Mouse (Mus musculus) intestine, embryonic 16.5 days (tissue): Measurements from ENCODE around the gene Neurod1. TPM values are rescaled to one million over a fixed set of nuclear protein-coding genes. Genes with fewer than 3 reads are reported as not detected.

Experiments used
- ATAC-seq: fragments of 200-750 bp; cut with Nextera tagmentation; 2 replicates; pipeline ENCODE4 v1.8.0; 2017; ENCODE audit warnings: moderate TSS enrichment, moderate library complexity
- H3K27ac ChIP-seq: fragments of 300-500 bp; sonication (generic); 2 replicates; pipeline ENCODE4 v1.5.1; 2014; ENCODE audit warnings: mild to moderate bottlenecking, low read length
- H3K27me3 ChIP-seq: fragments of 300-500 bp; sonication (generic); replicated peaks from 2 replicates; pipeline ENCODE4 v1.6.1; 2014; ENCODE audit warnings: low read length, control low read depth, mixed read lengths; ENCODE audit not compliant: control insufficient read depth, insufficient read depth
- H3K36me3 ChIP-seq: fragments of 300-500 bp; sonication (generic); 2 replicates; pipeline ENCODE4 v1.6.1; 2014; ENCODE audit warnings: low read length, control low read depth; ENCODE audit not compliant: control insufficient read depth, insufficient read depth
- H3K4me1 ChIP-seq: fragments of 300-500 bp; sonication (generic); 2 replicates; pipeline ENCODE4 v1.6.1; 2014; ENCODE audit warnings: low read length, control low read depth, mixed read lengths; ENCODE audit not compliant: control insufficient read depth, insufficient read depth
- H3K4me2 ChIP-seq: fragments of 300-500 bp; sonication (generic); 2 replicates; pipeline ENCODE4 v1.6.1; 2014; ENCODE audit warnings: low read depth, low read length, control low read depth
- H3K4me3 ChIP-seq: fragments of 300-500 bp; sonication (generic); 2 replicates; pipeline ENCODE4 v1.5.1; 2014; ENCODE audit warnings: mild to moderate bottlenecking, low read length
- H3K9ac ChIP-seq: fragments of 300-500 bp; sonication (generic); 2 replicates; pipeline ENCODE4 v1.6.1; 2014; ENCODE audit warnings: low read depth, low read length
- H3K9me3 ChIP-seq: fragments of 300-500 bp; sonication (generic); 2 replicates; pipeline ENCODE4 v1.6.1; 2016; ENCODE audit warnings: low read length, control low read depth; ENCODE audit not compliant: control insufficient read depth
- WGBS: fragments of 180-500 bp; shearing (Covaris S2); extraction: QIAGEN DNeasy Blood & Tissue Kit; methylation state at CpG from one replicate; pipeline ENCODE4 v1.1.7; 2014; 5-methylcytosine and 5-hydroxymethylcytosine counted together
- polyA plus RNA-seq: library from polyadenylated mRNA; unstranded; fragments of >200 nt; fragmentation: Nextera tagmentation; extraction: Ambion mirVana; gene quantifications from 2 replicates; pipeline ENCODE4 v1.2.1, GENCODE M21; 2015

Gene Neurod1
- polyA plus RNA-seq, 1 experiment from 2014 or later: 3.2 TPM

DNA sequence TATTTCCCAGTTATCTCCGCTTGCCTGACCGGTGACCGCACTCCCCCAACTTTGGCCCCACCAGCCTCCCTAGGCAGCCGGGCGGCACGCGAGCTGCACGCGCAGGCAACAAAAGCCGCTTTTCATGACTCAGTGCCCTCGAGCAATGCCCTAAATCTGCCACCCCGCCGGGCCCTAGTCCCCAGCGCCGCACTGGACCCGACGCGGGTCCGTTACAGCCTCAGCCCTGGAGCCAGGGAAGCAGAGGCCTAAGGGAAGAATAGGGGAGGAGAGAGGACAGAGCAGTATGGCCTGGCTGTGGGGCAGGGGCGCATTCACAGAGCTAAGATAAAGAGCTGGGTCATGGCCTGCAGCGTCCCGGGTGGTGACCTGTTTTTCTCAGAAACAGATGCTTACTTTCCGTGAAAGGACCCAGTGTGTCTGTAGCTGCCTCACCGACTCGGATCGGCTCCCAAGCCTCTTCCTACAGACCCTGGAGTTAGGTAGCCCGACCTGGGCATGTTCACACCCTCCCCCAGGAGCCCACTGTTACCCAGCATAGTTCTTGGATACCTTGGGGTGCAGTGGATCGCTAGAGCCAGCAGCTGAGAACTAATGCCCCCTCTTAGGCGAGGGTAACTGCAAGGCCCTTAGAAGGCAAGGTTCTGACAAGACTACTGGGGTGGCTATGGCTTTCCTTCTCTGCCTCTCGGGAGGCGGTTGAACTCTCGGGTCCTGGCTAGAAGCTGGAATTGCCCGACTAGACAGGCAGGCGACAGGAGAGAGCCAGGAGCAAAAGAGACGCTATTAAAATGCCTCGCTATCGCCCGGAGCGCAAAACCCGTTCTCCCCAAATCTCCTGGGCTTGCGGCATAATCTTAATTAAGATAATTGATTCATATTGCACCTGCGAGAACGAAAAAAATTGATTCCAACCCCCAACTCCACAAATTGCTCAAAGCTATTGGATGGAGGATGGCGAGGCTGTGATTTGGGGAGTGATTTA is 2.8 kb upstream of the Neurod1 start:
- no peak overlapping the region for H3K27ac ChIP-seq
- H3K4me2 ChIP-seq: no peak overlapping the region
- H3K27me3 ChIP-seq: peaks cover 64% of the 10 kb centered on the region
- no peak overlapping the region for H3K4me3 ChIP-seq
- 2% methylated on average over 44 of the region's 44 CpGs for WGBS
- H3K9me3 ChIP-seq: no peaks in the 10 kb centered on the region
- ATAC-seq: no peak
- H3K9ac ChIP-seq: no peak overlapping the region
- no peaks in the 10 kb centered on the region for H3K36me3 ChIP-seq
- H3K4me1 ChIP-seq: peaks cover 6% of the 10 kb centered on the region; the same call in 1 of the 2 replicates

DNA sequence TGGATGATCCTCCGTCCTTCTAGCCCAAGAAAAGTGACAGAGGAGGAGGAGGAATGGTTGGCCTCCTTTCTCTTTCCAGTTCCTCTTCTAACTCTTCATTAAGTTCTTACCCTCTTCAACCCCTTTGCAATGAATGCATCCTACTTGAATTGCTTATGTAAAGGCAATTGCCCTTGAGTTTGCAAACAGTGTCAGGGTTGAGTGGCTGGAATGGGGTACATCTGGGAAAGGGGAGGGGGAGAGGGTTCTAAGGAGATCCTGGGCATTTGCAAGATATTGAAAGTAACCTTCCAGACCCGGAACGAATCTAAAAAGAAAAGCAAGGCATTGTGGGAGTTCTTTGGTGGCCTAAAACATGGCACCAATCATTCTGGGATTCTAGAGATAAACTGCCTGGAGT is 1.4 kb upstream of the Neurod1 start:
- Histone ChIP-seq H3K4me3 (no peak overlapping the region), H3K9ac (no peak overlapping the region), H3K36me3 (no peaks in the 10 kb centered on the region), H3K4me2 (no peak overlapping the region), H3K27me3 (peaks cover 71% of the 10 kb centered on the region), H3K4me1 (peaks cover 6% of the 10 kb centered on the region; the same call in 1 of the 2 replicates), H3K9me3 (no peaks in the 10 kb centered on the region), H3K27ac (no peak overlapping the region)
- 21% methylated on average over 3 of the region's 3 CpGs for WGBS
- ATAC-seq: no peak

DNA sequence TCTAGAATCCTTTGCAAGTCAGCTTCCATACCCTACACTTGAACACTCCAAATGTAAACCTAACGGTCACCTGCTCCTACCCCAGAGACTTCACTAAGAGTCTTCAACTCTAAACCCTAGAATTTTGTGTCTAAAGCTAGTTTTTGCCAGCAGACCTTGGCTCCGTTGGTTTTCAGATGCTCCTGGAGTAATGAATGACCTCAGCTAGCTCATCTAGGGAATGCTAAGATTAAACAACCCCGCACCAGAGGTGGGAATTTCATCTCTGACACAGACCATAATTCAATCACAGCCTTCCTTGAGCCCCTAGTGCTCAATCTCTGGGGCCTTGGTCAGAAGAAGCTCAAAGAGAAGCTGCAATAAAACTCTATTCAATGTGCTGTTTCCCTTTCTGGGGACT is 883 bp upstream of the Neurod1 start:
- no peaks in the 10 kb centered on the region for H3K9me3 ChIP-seq
- H3K27ac ChIP-seq: no peak overlapping the region
- H3K27me3 ChIP-seq: peaks cover 70% of the 10 kb centered on the region
- peaks cover 6% of the 10 kb centered on the region; the same call in 1 of the 2 replicates for H3K4me1 ChIP-seq
- WGBS: 54% methylated on average over 3 of the region's 3 CpGs
- H3K4me3 ChIP-seq: no peak overlapping the region
- H3K4me2 ChIP-seq: no peak overlapping the region
- H3K36me3 ChIP-seq: no peaks in the 10 kb centered on the region
- ATAC-seq: no peak
- no peak overlapping the region for H3K9ac ChIP-seq

DNA sequence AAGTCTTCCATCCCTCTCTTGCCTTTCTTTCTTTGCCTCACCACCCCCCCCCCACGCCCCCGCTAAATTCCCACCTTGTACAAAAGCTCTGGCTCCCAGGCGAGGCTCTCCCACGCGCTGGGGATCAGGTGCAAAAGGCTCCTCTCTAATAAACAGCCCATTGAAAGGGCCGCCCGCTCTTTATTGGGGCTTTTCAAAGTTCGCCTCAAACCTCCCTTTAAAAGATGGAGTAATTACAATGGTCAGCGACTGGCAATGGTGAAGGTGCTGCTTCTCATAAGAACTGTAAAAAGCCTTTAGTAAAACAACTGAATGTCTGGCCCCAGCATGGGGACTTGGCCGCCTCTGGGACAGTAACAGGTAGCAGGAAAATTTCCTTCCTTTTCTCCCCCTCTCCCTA is 905 bp downstream of the Neurod1 start:
- 3% methylated on average over 10 of the region's 10 CpGs for WGBS
- Histone ChIP-seq H3K36me3 (no peaks in the 10 kb centered on the region), H3K4me3 (no peak overlapping the region), H3K4me2 (no peak overlapping the region), H3K9ac (no peak overlapping the region), H3K27me3 (peaks cover 69% of the 10 kb centered on the region), H3K9me3 (no peaks in the 10 kb centered on the region), H3K27ac (no peak overlapping the region), H3K4me1 (peaks cover 6% of the 10 kb centered on the region; the same call in 1 of the 2 replicates)
- no peak for ATAC-seq

DNA sequence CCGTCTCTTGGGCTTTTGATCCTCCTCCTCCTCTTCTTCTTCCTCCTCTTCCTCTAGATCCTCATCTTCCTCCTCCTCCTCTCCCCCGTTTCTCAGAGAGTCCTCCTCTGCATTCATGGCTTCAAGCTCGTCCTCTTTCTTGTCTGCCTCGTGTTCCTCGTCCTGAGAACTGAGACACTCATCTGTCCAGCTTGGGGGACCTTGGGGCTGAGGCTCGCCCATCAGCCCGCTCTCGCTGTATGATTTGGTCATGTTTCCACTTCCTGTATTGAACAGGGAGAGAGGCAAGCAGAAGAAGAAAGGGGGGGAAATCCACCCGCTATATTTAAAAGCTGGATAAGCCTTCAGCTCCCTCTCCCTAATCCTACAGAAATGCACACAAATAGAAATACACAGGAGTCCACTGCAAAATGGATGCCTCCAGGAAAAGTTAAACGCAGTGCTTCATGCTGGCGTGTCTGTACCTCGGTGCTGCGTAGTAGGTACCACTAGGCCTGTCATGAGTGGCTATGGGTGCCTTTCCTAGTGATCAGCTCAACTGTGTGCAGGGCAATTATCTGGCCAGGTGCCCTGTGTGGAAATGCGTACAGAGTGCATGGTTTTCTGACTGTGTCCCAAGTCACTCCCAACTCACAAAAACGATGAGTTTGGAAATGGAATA is 1.6 kb downstream of the Neurod1 start:
- WGBS: 16% methylated on average over 15 of the region's 15 CpGs
- no peaks in the 10 kb centered on the region for H3K36me3 ChIP-seq

DNA sequence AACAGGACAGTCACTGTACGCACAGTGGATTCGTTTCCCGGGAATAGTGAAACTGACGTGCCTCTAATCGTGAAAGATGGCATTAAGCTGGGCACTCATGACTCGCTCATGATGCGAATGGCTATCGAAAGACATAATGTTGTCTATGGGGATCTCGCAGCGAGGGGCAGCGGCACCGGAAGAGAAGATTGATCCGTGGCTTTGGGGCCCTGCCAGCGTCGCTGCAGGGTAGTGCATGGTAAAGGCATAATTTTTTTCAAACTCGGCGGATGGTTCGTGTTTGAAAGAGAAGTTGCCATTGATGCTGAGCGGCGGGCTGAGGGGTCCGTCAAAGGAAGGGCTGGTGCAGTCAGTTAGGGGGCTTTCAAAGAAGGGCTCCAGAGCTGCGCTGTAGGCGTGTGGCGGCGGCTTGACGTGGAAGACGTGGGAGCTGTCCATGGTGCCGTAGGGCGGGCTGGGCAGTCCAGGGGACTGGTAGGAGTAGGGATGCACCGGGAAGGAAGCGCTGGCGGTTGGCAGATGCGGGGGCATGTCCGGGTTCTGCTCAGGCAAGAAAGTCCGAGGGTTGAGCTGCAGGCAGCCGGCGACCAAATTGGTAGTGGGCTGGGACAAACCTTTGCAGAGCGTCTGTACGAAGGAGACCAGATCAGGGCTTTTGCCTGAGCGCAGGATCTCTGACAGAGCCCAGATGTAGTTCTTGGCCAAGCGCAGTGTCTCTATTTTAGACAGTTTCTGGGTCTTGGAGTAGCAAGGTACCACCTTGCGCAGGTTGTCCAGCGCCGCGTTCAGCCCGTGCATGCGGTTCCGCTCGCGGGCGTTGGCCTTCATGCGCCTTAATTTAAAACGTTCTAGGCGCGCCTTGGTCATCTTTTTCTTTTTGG is 2.4 kb downstream of the Neurod1 start:
- H3K4me2 ChIP-seq: peak overlapping the region; percentile 66
- H3K27ac ChIP-seq: no peak overlapping the region
- peak; percentile 89 for ATAC-seq
- H3K4me1 ChIP-seq: peaks cover 6% of the 10 kb centered on the region; the same call in 1 of the 2 replicates
- H3K9ac ChIP-seq: no peak overlapping the region
- H3K27me3 ChIP-seq: peaks cover 54% of the 10 kb centered on the region
- WGBS: 3% methylated on average over 55 of the region's 55 CpGs
- H3K9me3 ChIP-seq: no peaks in the 10 kb centered on the region
- no peaks in the 10 kb centered on the region for H3K36me3 ChIP-seq
- H3K4me3 ChIP-seq: peak overlapping the region; percentile 44

More for the DNA sequence above, 1.6 kb downstream of the Neurod1 start:
- H3K27me3 ChIP-seq: peaks cover 62% of the 10 kb centered on the region
- ATAC-seq: no peak
- H3K9ac ChIP-seq: no peak overlapping the region
- no peaks in the 10 kb centered on the region for H3K9me3 ChIP-seq
- H3K4me3 ChIP-seq: no peak overlapping the region
- peaks cover 6% of the 10 kb centered on the region; the same call in 1 of the 2 replicates for H3K4me1 ChIP-seq
- H3K4me2 ChIP-seq: no peak overlapping the region
- no peak overlapping the region for H3K27ac ChIP-seq

DNA sequence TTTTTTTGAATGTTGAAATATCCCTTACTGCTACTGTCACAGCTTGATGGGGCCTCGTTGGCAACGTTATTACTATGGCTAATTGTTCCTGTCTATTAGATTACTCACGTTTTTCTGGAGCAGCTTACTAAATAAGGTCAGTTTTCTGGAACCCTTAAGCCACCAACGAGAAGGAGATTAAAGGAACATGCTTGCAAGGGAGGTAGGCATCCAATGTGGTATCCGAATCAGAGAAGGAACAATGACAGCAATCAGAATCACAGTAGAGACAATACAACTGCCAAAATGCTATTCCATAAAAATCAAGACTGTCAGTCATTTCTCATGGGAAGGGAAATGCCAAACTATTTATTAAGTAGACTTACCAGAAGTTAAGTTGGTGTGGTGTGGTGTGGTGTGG is 5.1 kb downstream of the Neurod1 start:
- Histone ChIP-seq H3K27me3 (peaks cover 28% of the 10 kb centered on the region), H3K9ac (no peak overlapping the region), H3K9me3 (no peaks in the 10 kb centered on the region), H3K4me2 (no peak overlapping the region), H3K27ac (no peak overlapping the region), H3K4me1 (peaks cover 2% of the 10 kb centered on the region; the same call in 1 of the 2 replicates), H3K4me3 (no peak overlapping the region), H3K36me3 (no peaks in the 10 kb centered on the region)
- WGBS: 47% methylated on average over 5 of the region's 5 CpGs
- ATAC-seq: no peak

DNA sequence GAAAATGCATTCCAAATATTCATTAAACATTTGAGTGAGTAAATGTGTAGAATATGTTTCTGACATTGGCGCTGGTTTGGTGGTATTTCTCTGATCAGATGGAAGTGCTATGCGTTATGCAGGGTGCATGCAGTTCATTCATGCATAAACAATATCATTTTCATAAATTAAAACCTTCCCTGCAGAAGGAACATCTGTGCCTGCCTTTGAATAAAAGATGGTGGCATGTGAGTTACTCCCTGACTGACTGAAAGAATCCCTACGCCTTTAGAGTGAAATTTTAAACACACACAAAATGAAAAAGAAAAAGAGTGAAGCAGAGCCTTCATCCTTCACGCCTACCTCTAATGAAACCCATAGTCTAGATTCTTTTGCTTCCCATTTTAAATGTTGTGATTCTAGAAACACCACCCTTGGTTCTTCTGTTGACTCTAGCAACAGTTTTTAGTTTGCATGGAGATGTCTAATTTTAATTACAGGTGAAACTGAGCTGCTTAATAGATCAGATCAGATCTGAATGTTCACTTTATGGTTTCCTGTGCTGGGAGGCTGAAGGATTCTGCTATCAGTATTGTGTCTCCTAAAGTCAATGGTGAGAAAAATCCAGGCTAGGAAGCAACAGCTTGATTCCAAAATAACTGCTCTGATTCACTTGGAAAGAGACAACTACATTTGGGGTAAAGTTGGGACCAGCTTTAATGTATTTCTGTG is 5.7 kb downstream of the Neurod1 start:
- Histone ChIP-seq H3K36me3 (no peaks in the 10 kb centered on the region), H3K9ac (no peak overlapping the region), H3K27me3 (peaks cover 22% of the 10 kb centered on the region), H3K4me1 (no peaks in the 10 kb centered on the region), H3K4me3 (no peak overlapping the region), H3K27ac (no peak overlapping the region), H3K4me2 (no peak overlapping the region), H3K9me3 (no peaks in the 10 kb centered on the region)
- 67% methylated on average over 4 of the region's 4 CpGs for WGBS
- no peak for ATAC-seq
